Mouse (Mus musculus): ENCODE measurements around the gene Tdg. TPM values are rescaled to one million over a fixed set of nuclear protein-coding genes. Genes with fewer than 3 reads are reported as not detected.

Gene Tdg
- total and polyA plus RNA-seq, 3 experiments = 63.0 to 115 (median 88.9) TPM

DNA sequence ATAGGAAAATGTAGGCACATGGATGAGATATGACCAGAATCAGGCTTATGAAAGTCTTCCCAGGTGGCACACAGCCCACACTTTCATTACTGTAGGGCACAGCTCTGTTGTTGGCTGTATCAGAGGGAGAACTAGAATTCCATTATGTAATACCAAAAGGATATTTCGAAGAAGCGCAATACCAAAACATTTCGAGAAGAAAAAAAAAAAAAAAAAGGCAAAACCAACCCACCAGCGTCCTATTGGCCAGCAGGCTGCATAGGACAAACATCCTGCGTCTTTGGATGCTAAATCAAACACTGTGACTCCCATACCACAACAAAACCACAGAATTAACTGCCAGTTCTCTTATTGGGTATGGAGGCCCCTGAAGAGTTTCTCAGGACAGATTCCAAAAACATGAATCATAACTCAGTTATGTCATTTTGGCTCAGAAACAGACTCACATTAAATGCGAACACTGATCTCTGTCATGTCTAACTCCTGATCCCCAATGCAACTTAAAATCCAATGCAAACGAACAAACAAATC lies 60.1 kb downstream of the Tdg start:
- H3K4me1 ChIP-seq (ENCODE audit: control insufficient read depth in 1 of 2, insufficient read depth in 2 of 2) = no peaks in the 10 kb centered on the region
- no peak for DNase-seq (ENCODE audit: extremely low read depth)
- in situ Hi-C loops (cut with MboI; ENCODE audit: low pct_ligation_motif_present, low pct_unique_long_range_greater_than_20kb, low sequenced_read_pairs) (no loop called here), dilution Hi-C loops (cut with MboI; ENCODE audit: extremely low pct_ligation_motif_present, extremely low pct_unique_long_range_greater_than_20kb, low sequenced_read_pairs) (no loop called here)
- H3K27me3 ChIP-seq (replicated peaks) = peaks cover 1% of the 10 kb centered on the region
- no peaks in the 10 kb centered on the region for H3K79me2 ChIP-seq (replicated peaks; ENCODE audit: control insufficient read depth, extremely low read depth, insufficient read depth, poor library complexity, severe bottlenecking)
- H3K9me3 ChIP-seq (replicated peaks; ENCODE audit: low read length) = peaks cover 2% of the 10 kb centered on the region
- H3K4me2 ChIP-seq (ENCODE audit: insufficient read depth, low read depth, poor library complexity, severe bottlenecking) = no peak overlapping the region
- H3K36me3 ChIP-seq (replicated peaks in 1 of 2; ENCODE audit: control insufficient read depth in 1 of 2, insufficient read depth in 1 of 2, low read length in 1 of 2) = no peaks in the 10 kb centered on the region
- TF ChIP-seq TBP (conservative IDR thresholded peaks at IDR 0.05; ENCODE audit: low read depth, low read length) (no peak), MAZ (IDR thresholded peaks at IDR 0.05; ENCODE audit: low read depth, low read length) (no peak), ZMIZ1 (IDR thresholded peaks at IDR 0.05; ENCODE audit: low read depth, low read length) (no peak), CHD1 (IDR thresholded peaks at IDR 0.05; ENCODE audit: low read depth, low read length) (no peak), MAX (IDR thresholded peaks at IDR 0.05; ENCODE audit: low read length) (no peak), ZNF384 (IDR thresholded peaks at IDR 0.05; ENCODE audit: low read depth, low read length) (no peak), ELF1 (IDR thresholded peaks at IDR 0.05; ENCODE audit: low read depth, low read length) (no peak), IRF4 (IDR thresholded peaks at IDR 0.05; ENCODE audit: low read depth, low read length) (no peak), ZC3H11A (IDR thresholded peaks at IDR 0.05; ENCODE audit: low read depth, low read length) (no peak), BHLHE40 (IDR thresholded peaks at IDR 0.05; ENCODE audit: low read depth, low read length) (no peak), CTCF (conservative IDR thresholded peaks at IDR 0.05 in 1 of 2, IDR thresholded peaks at IDR 0.05 in 1 of 2; ENCODE audit: low read depth in 2 of 2, low read length in 2 of 2) (no peak), MYC (IDR thresholded peaks at IDR 0.05; ENCODE audit: low read depth, low read length) (no peak), RAD21 (IDR thresholded peaks at IDR 0.05; ENCODE audit: low read depth, low read length) (no peak), USF2 (conservative IDR thresholded peaks at IDR 0.05; ENCODE audit: low read depth, low read length) (no peak), KAT2A (IDR thresholded peaks at IDR 0.05; ENCODE audit: insufficient replicate concordance, low read length) (no peak), POLR2AphosphoS2 (IDR thresholded peaks at IDR 0.05; ENCODE audit: low read depth, low read length) (no peak), CHD2 (IDR thresholded peaks at IDR 0.05; ENCODE audit: low read length) (no peak)
- no peak overlapping the region for H3K27ac ChIP-seq (ENCODE audit: insufficient read depth, low read depth)
- no peak overlapping the region for H3K9ac ChIP-seq (ENCODE audit: insufficient read depth, low read depth)
- H3K4me3 ChIP-seq (replicated peaks in 1 of 3; ENCODE audit: low read depth in 2 of 3, low read length in 2 of 3, poor library complexity in 1 of 3) = no peak overlapping the region

DNA sequence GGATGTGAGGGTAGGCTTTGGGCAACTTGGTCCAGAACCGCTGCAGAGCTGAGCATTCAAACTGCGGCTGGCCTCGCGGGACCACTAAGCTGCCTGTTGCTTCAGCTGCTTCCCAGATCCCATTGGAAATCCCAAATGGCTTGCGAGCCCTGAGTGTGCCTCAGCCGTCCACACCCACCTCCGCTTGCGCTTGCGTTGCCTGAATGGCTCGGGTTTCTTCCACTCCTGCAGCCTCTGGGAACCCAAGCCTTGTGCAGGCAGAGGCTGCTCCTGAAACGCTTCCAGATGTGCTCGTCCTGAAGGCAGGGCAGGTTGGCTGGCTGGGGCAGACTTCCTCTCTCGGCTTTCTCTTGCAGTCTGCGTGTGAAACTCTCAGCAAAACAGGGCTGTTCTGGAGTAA lies 60.9 kb downstream of the Tdg start, which contains the start of gene Glt8d2:
Gene Glt8d2, minus strand, starts transcription at position 157 of the 400 bp plus-strand sequence.
- H3K9me3 ChIP-seq (replicated peaks; ENCODE audit: low read length) = peaks cover 1% of the 10 kb centered on the region
- dilution Hi-C loops (cut with MboI; ENCODE audit: extremely low pct_ligation_motif_present, extremely low pct_unique_long_range_greater_than_20kb, low sequenced_read_pairs) = no loop called here
- TF ChIP-seq CHD2 (IDR thresholded peaks at IDR 0.05; ENCODE audit: low read length) (no peak), NELFE (IDR thresholded peaks at IDR 0.05; ENCODE audit: low read depth, low read length) (no peak), ELF1 (IDR thresholded peaks at IDR 0.05; ENCODE audit: low read depth, low read length) (no peak)
- no peaks in the 10 kb centered on the region for H3K4me1 ChIP-seq (ENCODE audit: control insufficient read depth in 1 of 2, insufficient read depth in 2 of 2)
- no peak for DNase-seq (ENCODE audit: extremely low read depth)
- in situ Hi-C loops (cut with MboI; ENCODE audit: low pct_ligation_motif_present, low pct_unique_long_range_greater_than_20kb, low sequenced_read_pairs) = no loop called here
- H3K79me2 ChIP-seq (replicated peaks; ENCODE audit: control insufficient read depth, extremely low read depth, insufficient read depth, poor library complexity, severe bottlenecking) = no peaks in the 10 kb centered on the region
- peaks cover 1% of the 10 kb centered on the region for H3K27me3 ChIP-seq (replicated peaks)
- H3K9ac ChIP-seq (ENCODE audit: insufficient read depth, low read depth) = no peak within 1 kb of the TSS
- no peaks in the 10 kb centered on the region for H3K36me3 ChIP-seq (replicated peaks in 1 of 2; ENCODE audit: control insufficient read depth in 1 of 2, insufficient read depth in 1 of 2, low read length in 1 of 2)
- H3K4me3 ChIP-seq (replicated peaks in 1 of 3; ENCODE audit: low read depth in 2 of 3, low read length in 2 of 3, poor library complexity in 1 of 3) = no peak within 1 kb of the TSS
- no peak within 1 kb of the TSS for H3K27ac ChIP-seq (ENCODE audit: insufficient read depth, low read depth)
- H3K4me2 ChIP-seq (ENCODE audit: insufficient read depth, low read depth, poor library complexity, severe bottlenecking) = no peak within 1 kb of the TSS
